Mouse (Mus musculus) adrenal gland, adult 8-10 months (tissue): ENCODE measurements around the gene Ccdc83. TPM values are rescaled to one million over a fixed set of nuclear protein-coding genes. Genes with fewer than 3 reads are reported as not detected.
"Not testable (repeated sequence)": the region's sequence is repeated elsewhere in the genome, so short reads cannot be mapped to it uniquely, and the experiment has no call there.

ENCODE experiments used
- DNase-seq: peaks from one replicate; pipeline ENCODE4 v3.0.0; 2022
- total RNA-seq, 4 experiments: library from RNA; stranded (reverse); gene quantifications; 2 replicates each; pipeline ENCODE4 v1.2.4; 2022

Gene Ccdc83
- total RNA-seq, 4 experiments from 2014 or later, result not detected

DNA sequence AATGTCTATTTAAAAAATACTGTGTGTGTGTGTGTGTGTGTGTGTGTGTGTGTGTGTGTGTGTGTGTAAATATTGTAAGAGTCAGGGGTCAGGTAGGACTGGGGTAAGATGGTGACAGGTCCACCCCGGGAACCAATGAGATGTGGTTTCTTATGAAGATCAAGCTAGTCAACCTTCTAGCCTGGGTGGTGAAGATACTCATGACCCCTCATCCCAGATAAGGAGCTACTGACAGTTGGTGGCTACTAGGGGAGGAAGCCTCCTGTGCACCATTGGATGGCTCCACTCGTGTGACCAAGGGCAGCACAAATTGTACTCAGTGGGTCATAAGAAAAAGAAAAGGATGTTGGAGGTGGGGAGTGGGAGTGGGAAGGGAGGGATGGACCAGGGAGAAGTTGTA, 5.7 kb downstream of the Ccdc83 start:
- DNase-seq, result no peak

DNA sequence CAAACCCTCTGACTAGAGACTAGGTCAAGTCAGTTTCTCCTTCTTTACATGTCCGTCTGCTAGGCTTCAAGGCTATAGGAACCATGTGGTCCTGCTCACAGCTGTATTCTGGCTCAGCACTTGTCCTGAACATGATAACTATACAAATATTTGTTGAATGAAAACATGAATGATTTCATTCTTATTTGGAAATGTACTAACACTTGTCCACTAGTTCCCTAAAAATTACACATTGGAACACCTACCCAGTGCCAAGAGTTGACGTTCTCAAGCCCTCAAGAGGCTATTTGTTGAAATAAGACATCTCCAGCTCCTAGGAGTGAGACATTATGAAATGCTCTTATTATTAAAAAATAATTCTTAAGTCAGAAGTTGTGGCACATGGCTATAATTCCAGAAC, 6.9 kb downstream of the Ccdc83 start:
- DNase-seq, result no peak

DNA sequence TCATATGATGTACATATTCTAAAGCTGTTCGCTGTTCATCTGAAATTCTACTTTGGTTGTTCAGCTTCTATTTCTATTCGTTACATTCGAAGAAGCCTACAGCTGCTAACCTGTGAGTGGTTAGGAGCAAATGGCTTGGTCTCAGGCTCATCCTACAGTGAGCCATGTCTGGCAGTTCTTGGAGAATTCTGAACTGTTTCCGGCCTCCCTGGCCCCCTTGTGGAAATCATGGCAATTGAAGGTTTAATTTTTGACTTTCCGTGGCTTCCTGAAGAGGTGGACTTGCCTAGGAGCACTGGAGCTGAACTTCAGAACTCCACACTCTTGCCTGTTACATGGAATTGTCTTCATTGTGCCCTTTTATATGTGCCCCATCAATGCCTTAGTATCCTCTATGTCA, 12.6 kb downstream of the Ccdc83 start:
- DNase-seq, result no peak

DNA sequence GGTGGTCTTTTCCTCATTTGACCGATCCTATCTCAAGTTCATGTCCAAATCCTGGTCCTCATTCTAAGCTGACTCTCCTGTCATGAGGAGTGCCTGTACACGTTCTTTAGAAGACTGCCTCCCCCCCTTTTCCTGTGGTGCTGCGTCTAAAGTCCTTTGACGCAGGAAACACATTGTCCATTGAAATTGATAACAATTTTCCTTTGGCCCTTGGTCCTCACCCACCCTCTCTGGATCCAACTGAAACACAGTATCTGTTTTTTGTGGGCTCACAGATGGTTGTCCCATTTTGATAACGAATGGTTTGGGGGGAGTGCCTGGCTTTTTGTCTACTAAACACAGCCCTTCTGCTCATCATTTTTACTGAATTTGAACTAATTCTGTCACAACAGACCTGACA, 21.9 kb downstream of the Ccdc83 start:
- no peak for DNase-seq

DNA sequence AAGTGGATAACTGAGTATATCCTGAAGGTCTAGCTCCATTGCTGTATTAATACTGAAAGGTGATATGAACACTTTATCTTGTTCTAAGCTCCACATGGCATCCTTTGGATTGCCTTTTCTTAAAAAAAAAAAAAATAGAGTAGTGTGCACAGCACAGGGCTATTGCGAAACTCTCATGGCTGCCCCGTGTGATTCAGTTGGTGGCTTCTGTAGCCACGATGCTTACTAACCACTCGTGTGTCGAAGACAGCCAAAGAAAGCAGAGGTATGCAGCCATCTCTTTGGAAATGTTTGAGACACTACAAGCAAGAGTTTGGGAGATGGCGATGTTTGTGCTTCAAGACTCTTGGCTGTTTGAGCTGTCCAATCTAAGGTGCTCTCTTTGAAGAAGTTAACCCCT, 22.4 kb downstream of the Ccdc83 start:
- DNase-seq, result no peak

DNA sequence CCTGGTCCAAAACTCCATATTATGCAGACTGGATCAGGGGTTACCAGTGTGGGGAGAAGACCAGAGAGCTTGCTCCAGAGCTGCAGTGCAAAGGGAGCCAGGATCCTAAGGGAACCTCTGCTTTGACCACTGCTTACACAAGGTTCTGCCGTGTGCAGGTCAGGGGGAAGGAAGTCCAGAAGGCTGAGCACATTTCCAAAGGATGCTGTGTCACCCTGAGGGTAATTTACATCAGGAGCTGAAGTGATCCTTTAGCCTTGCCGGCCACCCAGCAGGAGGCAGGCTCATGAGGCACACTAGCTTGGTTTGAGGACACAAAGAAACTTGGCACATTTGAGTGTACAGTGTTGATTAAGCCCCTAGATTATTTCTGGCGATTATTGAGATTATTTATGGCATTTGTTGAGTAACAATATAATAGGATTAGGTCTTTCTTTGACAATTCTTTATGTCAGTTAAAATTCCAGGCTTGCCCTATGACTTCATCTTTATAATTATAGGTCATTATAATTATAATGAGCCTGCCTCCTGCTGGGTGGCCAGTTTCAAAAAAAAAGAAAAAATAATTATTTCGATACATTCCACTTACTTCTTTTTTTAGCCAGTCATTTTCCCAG, 29.2 kb downstream of the Ccdc83 start:
- DNase-seq, result no peak

DNA sequence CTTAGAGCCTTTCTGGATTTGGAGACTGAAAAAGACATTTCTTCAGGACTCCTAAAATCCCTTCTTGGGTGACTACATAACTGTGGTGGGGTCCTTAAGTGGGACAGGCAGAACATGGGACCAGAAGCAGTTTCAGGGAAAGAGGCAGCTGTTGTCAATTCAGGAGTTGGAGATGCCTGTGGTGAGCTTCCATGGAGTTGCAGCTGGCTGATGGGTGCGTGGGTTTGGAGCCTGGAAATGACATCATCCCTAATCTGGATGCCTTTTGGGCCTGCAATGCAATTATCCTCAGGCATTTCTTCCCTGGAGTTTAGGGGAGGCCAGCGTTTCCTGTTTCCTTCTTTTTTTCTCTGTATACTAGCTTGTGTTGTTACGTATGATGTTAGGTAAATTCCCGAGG, 31.7 kb downstream of the Ccdc83 start:
- no peak for DNase-seq

DNA sequence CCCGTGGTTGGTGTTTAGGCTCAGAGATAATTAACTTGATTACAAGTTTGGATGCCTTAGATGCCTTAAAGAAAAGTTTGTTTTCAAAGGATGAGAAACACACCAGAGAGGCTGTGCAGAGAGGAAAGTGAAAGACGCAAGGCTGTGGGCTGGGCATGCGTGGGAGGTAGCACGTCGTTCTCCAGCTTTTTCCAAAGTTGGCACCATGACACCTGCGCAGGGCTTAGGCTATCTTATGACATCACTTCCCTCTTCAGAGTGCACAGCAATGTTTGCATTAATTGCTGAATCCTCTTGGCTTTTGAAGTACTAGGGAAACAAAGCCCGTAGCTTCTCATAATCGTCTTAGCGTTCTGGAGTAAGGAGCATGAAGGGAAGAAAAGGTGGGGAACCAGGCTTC, 34.1 kb downstream of the Ccdc83 start:
- no peak for DNase-seq

DNA sequence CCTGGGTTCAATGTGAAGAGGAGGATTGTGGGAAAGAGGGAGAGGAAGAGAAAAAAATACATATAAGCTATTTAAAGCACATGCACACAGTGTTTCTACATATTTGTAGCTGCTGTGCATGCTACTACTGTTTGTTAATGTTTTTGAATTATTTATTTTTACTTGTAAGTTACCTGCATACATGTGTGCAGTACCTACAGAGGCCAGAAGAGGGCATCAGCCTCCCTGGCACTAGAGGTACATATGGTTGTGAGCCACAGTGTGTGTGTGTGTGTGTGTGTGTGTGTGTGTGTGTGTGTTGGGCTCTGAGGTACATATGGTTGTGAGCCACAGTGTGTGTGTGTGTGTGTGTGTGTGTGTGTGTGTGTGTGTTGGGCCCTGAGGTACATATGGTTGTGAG, 36.7 kb downstream of the Ccdc83 start:
- not testable (repeated sequence) for DNase-seq

DNA sequence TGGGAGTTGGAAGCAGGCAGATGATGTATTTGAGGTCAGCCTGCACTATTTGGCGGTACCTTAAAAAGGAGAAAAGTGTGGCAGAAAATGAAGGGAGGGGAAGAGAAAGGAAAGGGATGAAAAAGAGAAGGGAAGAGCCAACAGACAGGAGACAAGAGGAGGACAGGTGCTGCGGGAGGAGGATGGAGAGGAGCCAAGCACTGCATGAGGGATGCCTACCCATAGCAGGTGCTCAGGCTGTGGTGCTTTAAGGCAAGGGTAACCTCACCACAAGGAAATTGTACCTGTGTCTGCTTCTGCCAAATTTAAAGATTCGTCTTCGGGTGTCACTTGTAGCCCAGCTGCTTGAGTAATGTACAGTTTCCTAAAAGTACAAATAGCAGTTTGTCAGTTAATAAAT, 37.5 kb downstream of the Ccdc83 start:
- no peak for DNase-seq

DNA sequence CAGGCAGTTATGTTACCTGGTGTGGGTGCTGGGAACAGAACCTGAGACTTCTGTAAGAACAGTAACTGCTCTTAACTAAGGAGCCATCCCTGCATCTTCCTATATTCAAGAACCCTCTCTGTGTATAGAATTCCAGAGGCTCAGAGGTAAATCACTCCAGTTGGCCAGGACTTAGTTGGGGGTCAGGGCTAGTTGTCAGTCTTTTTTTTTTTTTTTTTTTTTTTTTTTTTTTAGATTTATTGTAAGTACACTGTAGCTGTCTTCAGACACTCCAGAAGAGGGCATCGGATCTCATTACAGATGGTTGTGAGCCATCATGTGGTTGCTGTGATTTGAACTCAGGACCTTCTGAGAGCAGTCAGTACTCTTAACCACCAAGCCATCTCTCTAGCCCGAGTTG, 44.1 kb downstream of the Ccdc83 start:
- no peak for DNase-seq

DNA sequence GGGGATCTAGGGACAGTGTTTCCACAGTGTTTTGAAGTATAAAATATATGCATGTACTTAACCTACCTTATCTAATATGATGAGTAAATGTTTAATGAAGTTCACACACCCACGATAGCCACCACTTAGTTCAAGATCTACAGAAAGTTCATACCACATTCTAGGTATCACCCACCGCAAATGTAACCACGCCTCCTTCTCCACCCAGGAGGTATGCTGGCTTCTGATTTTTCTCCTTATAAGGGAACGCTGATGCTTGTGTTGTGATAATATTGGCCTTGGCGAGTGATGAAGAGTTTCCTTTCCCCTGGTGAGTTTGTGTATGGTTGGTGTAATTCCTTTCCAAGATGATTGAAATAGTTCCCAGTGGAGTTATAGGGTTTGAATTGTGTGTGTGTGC, 47.5 kb downstream of the Ccdc83 start:
- no peak for DNase-seq

DNA sequence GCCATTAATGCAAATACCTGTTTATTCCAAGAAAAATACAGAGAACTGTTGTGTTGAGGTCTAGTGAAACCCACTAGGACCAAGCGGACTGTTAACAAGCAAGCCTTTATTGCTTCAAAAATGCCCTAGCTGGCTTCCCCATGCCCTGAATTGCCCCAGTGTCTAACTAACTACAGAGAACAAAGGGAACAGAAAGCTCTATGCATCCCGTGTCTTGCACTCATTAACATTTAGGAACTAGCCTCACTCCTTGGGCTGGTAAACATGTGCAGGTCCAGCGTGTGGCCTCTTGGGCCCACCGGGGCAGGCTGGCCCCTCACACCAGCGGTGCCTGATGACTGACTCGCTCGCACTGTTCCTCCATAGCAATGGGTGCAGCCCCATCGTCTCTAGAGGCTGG, 49.1 kb downstream of the Ccdc83 start:
- DNase-seq, result no peak

DNA sequence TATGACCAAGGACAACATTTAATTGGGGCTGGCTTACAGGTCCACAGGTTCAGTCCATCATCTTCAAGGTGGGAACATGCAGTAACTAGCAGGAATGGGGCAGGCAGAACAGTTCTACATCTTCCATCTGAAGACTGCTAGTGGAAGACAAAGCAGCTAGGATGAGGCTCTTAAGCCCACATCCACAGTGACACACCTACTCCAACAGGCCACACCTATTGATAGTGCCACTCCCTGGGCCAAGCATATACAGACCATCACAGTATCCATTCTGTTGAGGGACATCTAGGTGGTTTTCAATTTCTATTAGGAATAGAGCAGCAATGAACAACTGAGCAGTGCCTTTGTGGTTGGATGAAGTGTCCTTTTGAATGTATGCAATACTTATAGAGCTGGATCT, 54.6 kb downstream of the Ccdc83 start:
- DNase-seq, result no peak

DNA sequence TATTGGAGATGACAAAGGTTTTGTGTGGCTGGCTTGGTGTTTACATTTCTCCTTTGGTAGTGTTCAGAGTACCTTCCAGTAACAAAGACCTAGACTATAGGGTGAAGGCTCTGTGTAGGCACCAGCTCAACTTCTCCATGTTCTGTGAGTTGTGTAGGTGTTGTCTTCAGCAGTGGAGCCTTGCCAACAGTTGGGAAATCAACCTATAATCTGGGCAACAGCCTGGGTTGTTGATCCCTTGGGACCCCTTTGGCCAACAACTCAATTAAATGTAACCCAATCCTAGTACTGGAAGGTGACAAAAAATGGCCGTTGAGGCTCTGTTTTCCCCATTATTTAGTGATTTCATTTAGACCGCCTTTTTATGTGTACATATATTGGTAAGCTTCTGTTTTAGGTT, 55.5 kb downstream of the Ccdc83 start:
- DNase-seq, result no peak

DNA sequence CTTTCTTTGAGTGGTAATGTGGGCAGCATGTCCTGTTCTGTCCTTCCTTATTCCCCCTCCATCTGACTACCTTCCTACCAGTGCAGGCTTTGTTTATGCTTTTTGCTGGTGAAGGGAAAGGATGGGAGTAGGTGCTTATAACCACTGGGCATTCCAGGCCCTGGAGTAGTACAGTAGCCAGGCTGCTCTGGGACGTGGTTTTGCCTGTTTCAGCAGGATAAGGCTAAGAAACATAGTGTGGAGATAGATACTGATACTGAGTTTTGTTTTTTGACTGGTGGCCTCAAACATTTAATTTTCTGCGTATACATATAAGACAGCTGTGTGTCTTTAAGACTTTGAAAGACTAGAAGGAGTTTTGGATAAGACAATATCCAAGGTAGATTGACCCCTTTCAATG, 61.7 kb downstream of the Ccdc83 start:
- no peak for DNase-seq

DNA sequence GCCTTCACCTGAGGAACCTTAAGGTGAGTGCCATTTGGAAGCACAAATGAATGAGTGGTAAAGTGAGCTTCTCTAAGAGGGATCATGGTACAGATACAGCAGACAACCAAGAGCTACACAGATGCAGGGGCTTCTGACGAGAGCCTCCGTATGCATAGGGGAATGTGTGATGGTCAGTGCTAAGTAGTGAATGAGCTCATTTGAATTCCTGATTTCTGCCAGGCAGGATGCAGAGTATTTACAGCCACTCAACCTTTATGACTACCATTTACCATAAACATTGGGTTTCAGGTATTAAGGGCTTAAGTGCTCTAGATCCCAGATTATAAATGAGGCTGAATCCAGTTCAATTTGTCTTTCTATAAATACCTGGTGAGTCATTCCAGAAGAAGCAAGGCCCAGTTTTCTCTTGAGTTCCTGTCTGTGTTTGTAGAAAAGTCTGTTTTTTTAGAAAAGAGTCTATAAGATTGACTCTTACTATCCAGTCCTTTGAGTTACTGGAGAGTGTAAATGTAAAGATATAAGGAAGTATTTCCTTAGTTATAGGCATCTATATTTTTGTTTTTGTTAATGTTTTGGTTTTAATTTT, 63.6 kb downstream of the Ccdc83 start:
- no peak for DNase-seq

DNA sequence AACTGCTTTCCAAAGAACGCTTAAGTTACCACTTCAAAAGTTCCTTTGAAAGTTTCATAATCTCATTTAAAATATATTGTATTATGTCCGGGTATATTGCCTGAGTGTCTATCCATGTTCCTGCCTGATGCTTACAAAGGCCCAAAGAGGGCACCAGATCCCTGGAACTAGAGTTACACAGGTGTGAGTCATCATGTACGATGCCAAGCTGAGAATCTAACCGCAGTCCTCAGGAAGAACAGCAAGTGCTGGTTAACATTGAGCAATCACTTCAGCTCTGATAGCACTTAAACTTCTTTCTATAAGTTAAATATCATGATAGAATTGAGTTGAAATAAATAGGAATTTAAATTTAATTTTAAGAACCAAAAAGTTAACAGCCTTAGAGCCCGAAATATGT, 65.3 kb downstream of the Ccdc83 start:
- no peak for DNase-seq

DNA sequence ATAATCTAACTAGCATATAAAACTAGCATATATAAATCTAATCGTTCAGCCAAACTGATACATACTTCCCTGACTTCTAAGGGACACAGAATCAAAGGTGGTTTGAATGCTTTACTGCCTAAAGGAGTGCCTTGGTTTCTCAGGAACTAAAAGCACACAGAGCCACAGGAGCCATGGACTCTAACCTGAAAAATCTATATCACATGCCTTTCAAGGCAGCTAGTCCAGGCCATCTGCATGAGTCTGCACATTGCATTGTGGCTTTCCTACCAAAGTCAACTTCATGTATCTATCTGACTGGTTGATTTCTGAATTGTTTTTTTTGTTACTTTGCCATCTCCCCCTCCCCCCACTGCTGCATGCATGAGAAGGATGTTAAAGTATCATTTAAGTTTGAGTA, 84.9 kb downstream of the Ccdc83 start:
- no peak for DNase-seq

DNA sequence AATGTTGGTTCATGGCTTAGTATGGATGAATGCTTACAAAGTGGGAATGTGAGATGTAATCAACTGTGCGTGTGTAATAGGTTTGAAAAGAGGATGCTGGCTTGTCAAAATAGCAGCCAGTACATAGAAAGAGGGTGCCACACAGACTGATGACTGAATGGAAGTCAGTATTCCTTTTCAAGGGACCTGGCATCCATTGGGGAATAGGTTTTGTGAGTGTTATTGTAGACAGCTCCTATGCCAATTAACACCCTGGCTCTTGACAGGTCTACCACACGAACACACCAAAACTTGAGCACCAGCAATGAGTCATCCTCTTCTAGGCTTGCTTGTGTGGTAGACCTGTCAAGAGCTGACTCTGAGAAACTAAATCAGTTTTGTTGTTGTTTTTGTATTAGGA, 90.0 kb downstream of the Ccdc83 start:
- DNase-seq, result no peak

Other genes with a start within 250 kb of the Ccdc83 start
- 100 to 1,000 TPM; 106 to 151 (median 133) TPM for gene Picalm, start 135.6 kb downstream of the Ccdc83 start, total RNA-seq
- gene Sytl2, start 36.5 kb upstream of the Ccdc83 start, total RNA-seq, result 1 to 10 TPM; 4.1 to 7.1 (median 6.0) TPM
- 1 to 10 TPM in 1 of 4 experiments, under 1 TPM in 3; 0.35 to 1.1 (median 0.52) TPM for gene Ccdc89, start 160.8 kb upstream of the Ccdc83 start, total RNA-seq
- gene Crebzf, start 177.0 kb upstream of the Ccdc83 start, total RNA-seq, result 10 to 100 TPM; 71.2 to 96.7 (median 93.8) TPM
- gene Tmem126a, start 191.5 kb upstream of the Ccdc83 start, total RNA-seq, result 10 to 100 TPM; 48.3 to 65.2 (median 59.5) TPM
- gene Tmem126b, start 210.2 kb upstream of the Ccdc83 start, total RNA-seq, result 10 to 100 TPM; 23.0 to 27.5 (median 24.6) TPM
- gene Dlg2, start 210.9 kb upstream of the Ccdc83 start, total RNA-seq, result 100 to 1,000 TPM; 134 to 175 (median 151) TPM